Mouse (Mus musculus) midbrain, embryonic 11.5 days (tissue): ENCODE results near the gene Vldlr. TPM values are rescaled to one million over a fixed set of nuclear protein-coding genes. Genes with fewer than 3 reads are reported as not detected.

Source experiments
- ATAC-seq: fragments of 200-750 bp; cut with Nextera tagmentation; 2 replicates; pipeline ENCODE4 v1.8.0; 2017; ENCODE audit warnings: moderate TSS enrichment, moderate library complexity; ENCODE audit not compliant: low FRiP score
- DNase-seq: peaks from one replicate; pipeline ENCODE4 v3.0.0; 2015; ENCODE audit warnings: low spot score; ENCODE audit errors: missing footprints
- H3K27ac ChIP-seq: fragments of 300-500 bp; sonication (generic); 2 replicates; pipeline ENCODE4 v1.5.1; 2014; ENCODE audit warnings: low read depth, low read length
- H3K27me3 ChIP-seq: fragments of 300-500 bp; sonication (generic); 2 replicates; pipeline ENCODE4 v1.6.1; 2014; ENCODE audit warnings: mild to moderate bottlenecking, low read length, moderate library complexity, mixed read lengths; ENCODE audit not compliant: control insufficient read depth, insufficient read depth
- H3K36me3 ChIP-seq: fragments of 300-500 bp; sonication (generic); 2 replicates; pipeline ENCODE4 v1.6.1; 2014; ENCODE audit warnings: mild to moderate bottlenecking, low read length, moderate library complexity, mixed read lengths; ENCODE audit not compliant: control insufficient read depth, insufficient read depth
- H3K4me1 ChIP-seq: fragments of 300-500 bp; sonication (generic); 2 replicates; pipeline ENCODE4 v1.6.1; 2014; ENCODE audit warnings: low read length; ENCODE audit not compliant: control insufficient read depth, insufficient read depth
- H3K4me2 ChIP-seq: fragments of 300-500 bp; sonication (generic); 2 replicates; pipeline ENCODE4 v1.6.1; 2014; ENCODE audit warnings: mild to moderate bottlenecking, moderate library complexity
- H3K4me3 ChIP-seq: fragments of 300-500 bp; sonication (generic); 2 replicates; pipeline ENCODE4 v1.5.1; 2014; ENCODE audit warnings: low read depth, low read length
- H3K9ac ChIP-seq: fragments of 300-500 bp; sonication (generic); 2 replicates; pipeline ENCODE4 v1.6.1; 2014; ENCODE audit warnings: low read length
- H3K9me3 ChIP-seq: fragments of 300-500 bp; sonication (generic); 2 replicates; pipeline ENCODE4 v1.6.1; 2016; ENCODE audit warnings: low read length; ENCODE audit not compliant: control insufficient read depth
- WGBS: fragments of 180-500 bp; shearing (Covaris S2); extraction: QIAGEN DNeasy Blood & Tissue Kit; methylation state at CpG from one replicate; pipeline ENCODE4 v1.1.7; 2014; 5-methylcytosine and 5-hydroxymethylcytosine counted together
- polyA plus RNA-seq: library from polyadenylated mRNA; unstranded; fragments of >200 nt; fragmentation: Nextera tagmentation; extraction: Ambion mirVana; gene quantifications from 2 replicates; pipeline ENCODE4 v1.2.1, GENCODE M21; 2014

Gene Vldlr
- polyA plus RNA-seq, 1 experiment from 2014 or later = 10.5 TPM

GRCm38 (mm10) chr19:27210991-27211390 is 5.3 kb upstream of the Vldlr start:
- 72% methylated on average over 2 of the region's 2 CpGs for WGBS
- peaks cover 7% of the 10 kb centered on the region; the same call in 1 of the 2 replicates for H3K27me3 ChIP-seq
- H3K9me3 ChIP-seq = no peaks in the 10 kb centered on the region
- H3K4me1 ChIP-seq = no peaks in the 10 kb centered on the region; the same call in 1 of the 2 replicates
- H3K36me3 ChIP-seq = no peaks in the 10 kb centered on the region
- DNase-seq = no peak
- ATAC-seq = no peak
- H3K9ac ChIP-seq = no peak overlapping the region
- no peak overlapping the region for H3K27ac ChIP-seq
- H3K4me2 ChIP-seq = no peak overlapping the region
- no peak overlapping the region for H3K4me3 ChIP-seq

GRCm38 (mm10) chr19:27215596-27215995 is 688 bp upstream of the Vldlr start:
- Histone ChIP-seq H3K9me3 (no peaks in the 10 kb centered on the region), H3K4me1 (peaks cover 14% of the 10 kb centered on the region), H3K27me3 (peaks cover 9% of the 10 kb centered on the region; the same call in 1 of the 2 replicates), H3K4me3 (no peak overlapping the region), H3K36me3 (no peaks in the 10 kb centered on the region), H3K9ac (no peak overlapping the region), H3K4me2 (no peak overlapping the region), H3K27ac (no peak overlapping the region)
- WGBS = 71% methylated on average over 4 of the region's 4 CpGs
- no peak for ATAC-seq
- DNase-seq = no peak

- Histone ChIP-seq H3K27ac (peak overlapping the region; percentile 57), H3K4me2 (peak overlapping the region; percentile 91), H3K9ac (peak overlapping the region; percentile 85), H3K36me3 (no peaks in the 10 kb centered on the region), H3K27me3 (peaks cover 9% of the 10 kb centered on the region; the same call in 1 of the 2 replicates), H3K4me3 (peak overlapping the region; percentile 76), H3K4me1 (peaks cover 14% of the 10 kb centered on the region), H3K9me3 (no peaks in the 10 kb centered on the region)
- ATAC-seq = peak; percentile 80
- peak; percentile 97 for DNase-seq
- WGBS = under 1% methylated on average over 43 of the region's 62 CpGs
Measured at GRCm38 (mm10) chr19:27216767-27217403, 601 bp downstream of the Vldlr start.

GRCm38 (mm10) chr19:27217404-27217940 is 1.2 kb downstream of the Vldlr start:
- DNase-seq = peak; percentile 97
- under 1% methylated on average over 47 of the region's 52 CpGs for WGBS

GRCm38 (mm10) chr19:27217941-27218411 is 1.7 kb downstream of the Vldlr start:
- ATAC-seq (peak; percentile 52), DNase-seq (no peak)
- H3K4me2 ChIP-seq = peak overlapping the region; percentile 91
- peak overlapping the region; percentile 57 for H3K27ac ChIP-seq
- peak overlapping the region; percentile 76 for H3K4me3 ChIP-seq
- WGBS = 0% methylated on average over 32 of the region's 32 CpGs
- H3K9me3 ChIP-seq = no peaks in the 10 kb centered on the region
- H3K4me1 ChIP-seq = peaks cover 14% of the 10 kb centered on the region
- peaks cover 9% of the 10 kb centered on the region; the same call in 1 of the 2 replicates for H3K27me3 ChIP-seq
- peak overlapping the region; percentile 85 for H3K9ac ChIP-seq
- H3K36me3 ChIP-seq = no peaks in the 10 kb centered on the region

More at GRCm38 (mm10) chr19:27217404-27217940, 1.2 kb downstream of the Vldlr start:
- H3K4me3 ChIP-seq = peak overlapping the region; percentile 76
- H3K4me2 ChIP-seq = peak overlapping the region; percentile 91
- H3K9me3 ChIP-seq = no peaks in the 10 kb centered on the region
- H3K27ac ChIP-seq = peak overlapping the region; percentile 57
- H3K36me3 ChIP-seq = no peaks in the 10 kb centered on the region
- H3K27me3 ChIP-seq = peaks cover 9% of the 10 kb centered on the region; the same call in 1 of the 2 replicates
- H3K9ac ChIP-seq = peak overlapping the region; percentile 85
- peak; percentile 70 for ATAC-seq
- peaks cover 14% of the 10 kb centered on the region for H3K4me1 ChIP-seq

- ATAC-seq (peak; percentile 69), DNase-seq (peak; percentile 95)
- Histone ChIP-seq H3K9me3 (no peaks in the 10 kb centered on the region), H3K36me3 (no peaks in the 10 kb centered on the region), H3K27ac (no peak overlapping the region), H3K4me3 (peak overlapping the region; percentile 76), H3K9ac (peak overlapping the region; percentile 85), H3K4me1 (peaks cover 14% of the 10 kb centered on the region), H3K27me3 (peaks cover 9% of the 10 kb centered on the region; the same call in 1 of the 2 replicates), H3K4me2 (peak overlapping the region; percentile 91)
- under 1% methylated on average over 30 of the region's 30 CpGs for WGBS
Measured at GRCm38 (mm10) chr19:27218561-27219262, 2.4 kb downstream of the Vldlr start.

- DNase-seq (no peak), ATAC-seq (no peak)
- H3K4me1 ChIP-seq = peaks cover 14% of the 10 kb centered on the region
- H3K27ac ChIP-seq = no peak overlapping the region
- H3K36me3 ChIP-seq = no peaks in the 10 kb centered on the region
- no peak overlapping the region for H3K9ac ChIP-seq
- H3K4me2 ChIP-seq = peak overlapping the region; percentile 91; the same call in 1 of the 2 replicates
- no peaks in the 10 kb centered on the region for H3K9me3 ChIP-seq
- H3K4me3 ChIP-seq = no peak overlapping the region
- H3K27me3 ChIP-seq = peaks cover 9% of the 10 kb centered on the region; the same call in 1 of the 2 replicates
Measured at GRCm38 (mm10) chr19:27219586-27219985, 3.3 kb downstream of the Vldlr start.

GRCm38 (mm10) chr19:27223046-27223445 is 6.8 kb downstream of the Vldlr start:
- WGBS = 82% methylated on average over 6 of the region's 6 CpGs
- peaks cover 9% of the 10 kb centered on the region for H3K4me1 ChIP-seq
- H3K27me3 ChIP-seq = no peaks in the 10 kb centered on the region
- H3K4me3 ChIP-seq = no peak overlapping the region
- no peaks in the 10 kb centered on the region for H3K36me3 ChIP-seq
- ATAC-seq (no peak), DNase-seq (no peak)
- H3K4me2 ChIP-seq = no peak overlapping the region
- H3K27ac ChIP-seq = no peak overlapping the region
- no peaks in the 10 kb centered on the region for H3K9me3 ChIP-seq
- no peak overlapping the region for H3K9ac ChIP-seq

GRCm38 (mm10) chr19:27224356-27224755 is 8.1 kb downstream of the Vldlr start:
- Histone ChIP-seq H3K36me3 (no peaks in the 10 kb centered on the region), H3K9me3 (no peaks in the 10 kb centered on the region), H3K27ac (no peak overlapping the region), H3K9ac (no peak overlapping the region), H3K27me3 (no peaks in the 10 kb centered on the region), H3K4me3 (no peak overlapping the region), H3K4me2 (no peak overlapping the region), H3K4me1 (no peaks in the 10 kb centered on the region)
- DNase-seq (no peak), ATAC-seq (no peak)
- WGBS = 60% methylated on average over 1 of the region's 1 CpGs
